Mouse (Mus musculus) forebrain, embryonic 14.5 days (tissue): ENCODE measurements at regions not wholly inside any gene's neighbourhood (a gene's known extent, or its start where the extent isn't known, plus 50 kb on each side); places are given as distances from the start of the nearest gene placed in this dataset.

Source experiments
- ATAC-seq: fragments of 200-750 bp; cut with Nextera tagmentation; 2 replicates; pipeline ENCODE4 v1.8.0; 2017; ENCODE audit warnings: mild to moderate bottlenecking, moderate library complexity
- DNase-seq: peaks from one replicate; pipeline ENCODE4 v3.0.0-alpha.2; 2015; ENCODE audit warnings: low spot score
- H3K27ac ChIP-seq: fragments of 300-500 bp; sonication (generic); 2 replicates; pipeline ENCODE4 v1.5.1; 2014; ENCODE audit warnings: low read depth, mild to moderate bottlenecking, control low read depth, low read length, moderate library complexity
- H3K27me3 ChIP-seq: fragments of 300-500 bp; sonication (generic); replicated peaks from 2 replicates; pipeline ENCODE4 v1.6.1; 2014; ENCODE audit warnings: low read length, control low read depth, mixed read lengths; ENCODE audit not compliant: control insufficient read depth, insufficient read depth
- H3K36me3 ChIP-seq: fragments of 300-500 bp; sonication (generic); 2 replicates; pipeline ENCODE4 v1.6.1; 2014; ENCODE audit warnings: low read length, control low read depth; ENCODE audit not compliant: control insufficient read depth, insufficient read depth
- H3K4me1 ChIP-seq: fragments of 300-500 bp; sonication (generic); 2 replicates; pipeline ENCODE4 v1.6.1; 2014; ENCODE audit warnings: antibody characterized with exemption, low read length, control low read depth; ENCODE audit not compliant: control insufficient read depth, insufficient read depth
- H3K4me2 ChIP-seq: fragments of 300-500 bp; sonication (generic); 2 replicates; pipeline ENCODE4 v1.6.1; 2014; ENCODE audit warnings: mild to moderate bottlenecking, control low read depth, low read length
- H3K4me3 ChIP-seq: fragments of 300-500 bp; sonication (generic); 2 replicates; pipeline ENCODE4 v1.5.1; 2014; ENCODE audit warnings: low read depth, low read length, control low read depth
- H3K9ac ChIP-seq: fragments of 300-500 bp; sonication (generic); 2 replicates; pipeline ENCODE4 v1.6.1; 2014; ENCODE audit warnings: mild to moderate bottlenecking, low read length, control low read depth, moderate library complexity
- H3K9me3 ChIP-seq: fragments of 300-500 bp; sonication (generic); replicated peaks from 2 replicates; pipeline ENCODE4 v1.6.1; 2016; ENCODE audit warnings: low read length, control low read depth, mixed read lengths; ENCODE audit not compliant: control insufficient read depth
- WGBS: fragments of 180-500 bp; shearing (Covaris S2); extraction: QIAGEN DNeasy Blood & Tissue Kit; methylation state at CpG from one replicate; pipeline ENCODE4 v1.1.7; 2014; 5-methylcytosine and 5-hydroxymethylcytosine counted together

GRCm38 (mm10) chr17:4673271-4673670 is 320.9 kb upstream of the Arid1b start:
- WGBS = 71% methylated on average over 2 of the region's 2 CpGs
- no peak overlapping the region for H3K27ac ChIP-seq
- ATAC-seq = no peak

GRCm38 (mm10) chr17:4706421-4706820 is 287.7 kb upstream of the Arid1b start:
- no peak overlapping the region for H3K9ac ChIP-seq
- H3K27ac ChIP-seq = no peak overlapping the region

More at GRCm38 (mm10) chr17:4673271-4673670, 320.9 kb upstream of the Arid1b start:
- DNase-seq = no peak
- Histone ChIP-seq H3K4me3 (no peak overlapping the region), H3K27me3 (no peaks in the 10 kb centered on the region), H3K9ac (no peak overlapping the region), H3K9me3 (no peaks in the 10 kb centered on the region), H3K4me1 (no peaks in the 10 kb centered on the region), H3K36me3 (no peaks in the 10 kb centered on the region), H3K4me2 (no peak overlapping the region)

GRCm38 (mm10) chr17:4721061-4721460 is 273.1 kb upstream of the Arid1b start:
- Histone ChIP-seq H3K4me2 (no peak overlapping the region), H3K4me3 (no peak overlapping the region), H3K27ac (no peak overlapping the region), H3K9ac (no peak overlapping the region), H3K4me1 (no peaks in the 10 kb centered on the region), H3K9me3 (no peaks in the 10 kb centered on the region), H3K27me3 (no peaks in the 10 kb centered on the region), H3K36me3 (no peaks in the 10 kb centered on the region)
- ATAC-seq = no peak
- WGBS = 94% methylated on average over 4 of the region's 4 CpGs
- no peak for DNase-seq

More at GRCm38 (mm10) chr17:4706421-4706820, 287.7 kb upstream of the Arid1b start:
- Histone ChIP-seq H3K9me3 (no peaks in the 10 kb centered on the region), H3K4me2 (no peak overlapping the region), H3K4me1 (no peaks in the 10 kb centered on the region), H3K27me3 (no peaks in the 10 kb centered on the region), H3K36me3 (no peaks in the 10 kb centered on the region), H3K4me3 (no peak overlapping the region)
- ATAC-seq (no peak), DNase-seq (no peak)
- WGBS = 94% methylated on average over 1 of the region's 1 CpGs

GRCm38 (mm10) chr17:4724031-4724430 is 270.1 kb upstream of the Arid1b start:
- Histone ChIP-seq H3K4me3 (no peak overlapping the region), H3K4me1 (no peaks in the 10 kb centered on the region), H3K36me3 (no peaks in the 10 kb centered on the region), H3K9ac (no peak overlapping the region), H3K4me2 (no peak overlapping the region), H3K9me3 (no peaks in the 10 kb centered on the region), H3K27me3 (no peaks in the 10 kb centered on the region), H3K27ac (no peak overlapping the region)
- WGBS = 88% methylated on average over 3 of the region's 3 CpGs
- no peak for ATAC-seq
- no peak for DNase-seq

DNA sequence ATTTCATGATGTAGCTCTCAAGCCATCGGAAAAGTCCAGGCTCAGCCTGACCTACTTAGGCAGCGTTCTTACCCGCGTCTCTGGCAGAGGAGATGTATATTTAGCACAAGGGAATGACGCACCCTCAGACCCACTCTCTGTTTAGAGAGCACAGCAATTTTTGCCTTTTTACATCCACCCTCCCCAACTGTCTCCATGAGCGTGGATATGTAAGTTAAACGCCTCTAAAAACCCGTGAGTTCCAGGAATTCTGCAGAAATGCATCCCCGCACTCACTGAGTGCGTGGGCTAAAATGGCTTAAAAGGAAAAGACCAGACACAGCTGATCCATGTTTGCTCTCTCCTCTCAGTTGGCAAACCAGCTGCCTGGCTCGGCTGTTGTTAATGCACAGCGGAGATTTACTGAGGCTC is 267.8 kb upstream of the Arid1b start:
- no peak for ATAC-seq
- no peak for DNase-seq

DNA sequence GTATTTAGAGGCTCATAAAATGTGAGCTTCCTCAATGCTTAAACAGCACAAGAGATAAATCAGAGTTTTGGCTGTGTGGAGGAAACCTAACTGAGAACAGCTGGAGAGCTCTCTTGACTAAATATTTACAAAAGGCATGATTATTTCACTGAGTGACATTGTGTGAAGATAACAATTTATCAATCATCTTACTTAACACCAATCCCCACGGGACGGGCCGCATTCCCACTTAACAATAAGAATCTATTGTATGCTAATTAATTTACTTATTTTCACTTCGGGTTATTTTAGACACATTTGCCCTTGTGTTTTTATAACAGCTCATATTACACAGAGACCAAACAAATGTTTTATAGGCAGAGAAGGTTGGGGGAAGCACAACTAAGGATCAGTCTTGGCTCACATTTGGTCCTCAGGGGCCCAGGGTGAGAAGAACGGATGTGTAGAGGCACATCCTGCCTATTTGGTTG is 259.7 kb upstream of the Arid1b start:
- H3K9me3 ChIP-seq = no peaks in the 10 kb centered on the region
- H3K4me1 ChIP-seq = no peaks in the 10 kb centered on the region
- no peak overlapping the region for H3K27ac ChIP-seq
- H3K27me3 ChIP-seq = no peaks in the 10 kb centered on the region
- ATAC-seq = no peak
- WGBS = 87% methylated on average over 5 of the region's 5 CpGs
- no peak for DNase-seq
- H3K4me2 ChIP-seq = no peak overlapping the region
- no peaks in the 10 kb centered on the region for H3K36me3 ChIP-seq
- H3K9ac ChIP-seq = no peak overlapping the region
- H3K4me3 ChIP-seq = no peak overlapping the region

More for the DNA sequence above, 267.8 kb upstream of the Arid1b start:
- H3K4me3 ChIP-seq = no peak overlapping the region
- no peak overlapping the region for H3K9ac ChIP-seq
- H3K27me3 ChIP-seq = no peaks in the 10 kb centered on the region
- 84% methylated on average over 12 of the region's 12 CpGs for WGBS
- H3K36me3 ChIP-seq = no peaks in the 10 kb centered on the region
- no peaks in the 10 kb centered on the region for H3K4me1 ChIP-seq
- no peak overlapping the region for H3K4me2 ChIP-seq
- no peaks in the 10 kb centered on the region for H3K9me3 ChIP-seq
- H3K27ac ChIP-seq = no peak overlapping the region

DNA sequence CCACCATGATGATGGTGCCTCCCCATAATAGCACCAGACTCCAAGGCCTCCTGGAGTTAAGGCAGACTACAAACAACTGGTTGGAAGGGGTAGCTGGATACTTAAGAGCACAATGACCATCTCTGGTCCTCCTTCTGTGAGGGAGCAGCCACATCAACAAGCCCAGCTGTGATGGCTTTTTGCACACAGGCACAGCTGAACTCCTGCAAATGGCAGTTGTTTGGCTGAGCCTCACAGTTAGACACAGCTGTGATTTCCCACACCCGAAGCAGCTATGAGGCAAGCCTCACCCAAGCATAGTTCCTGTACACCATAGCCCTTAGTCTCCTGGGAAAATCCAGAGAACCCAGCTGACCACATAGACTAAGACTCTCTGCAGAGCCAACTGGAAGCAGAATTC is 258.9 kb upstream of the Arid1b start:
- Histone ChIP-seq H3K9ac (no peak overlapping the region), H3K4me2 (no peak overlapping the region), H3K4me1 (no peaks in the 10 kb centered on the region), H3K27me3 (no peaks in the 10 kb centered on the region), H3K36me3 (no peaks in the 10 kb centered on the region), H3K4me3 (no peak overlapping the region), H3K27ac (no peak overlapping the region), H3K9me3 (no peaks in the 10 kb centered on the region)
- ATAC-seq = no peak
- no peak for DNase-seq
- 81% methylated on average over 1 of the region's 1 CpGs for WGBS

DNA sequence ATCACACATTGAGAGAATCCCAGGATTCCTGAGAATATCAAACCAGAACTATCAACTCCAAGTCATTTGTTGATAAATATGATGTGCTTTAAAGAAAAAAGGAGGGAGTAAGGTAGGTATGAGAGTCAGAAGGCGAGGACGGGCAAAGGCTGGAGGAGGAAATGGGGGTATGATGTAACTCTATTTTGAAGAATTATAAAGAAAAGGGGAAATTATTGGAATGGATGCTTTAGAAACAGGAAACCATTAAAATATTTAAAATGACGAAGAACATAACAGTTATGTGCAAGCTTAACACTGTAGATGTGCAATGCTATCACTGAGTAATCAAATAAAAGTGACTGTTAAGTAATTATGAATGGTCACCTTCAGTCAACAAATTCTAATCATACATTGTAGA is 257.4 kb upstream of the Arid1b start:
- Histone ChIP-seq H3K9ac (no peak overlapping the region), H3K27me3 (no peaks in the 10 kb centered on the region), H3K9me3 (no peaks in the 10 kb centered on the region), H3K4me3 (no peak overlapping the region), H3K27ac (no peak overlapping the region), H3K36me3 (no peaks in the 10 kb centered on the region), H3K4me1 (no peaks in the 10 kb centered on the region), H3K4me2 (no peak overlapping the region)
- WGBS = 92% methylated on average over 3 of the region's 3 CpGs
- DNase-seq (no peak), ATAC-seq (no peak)

- no peak overlapping the region for H3K9ac ChIP-seq
- no peak overlapping the region for H3K27ac ChIP-seq
- 11% methylated on average over 7 of the region's 7 CpGs for WGBS
- no peak overlapping the region for H3K4me3 ChIP-seq
- H3K4me1 ChIP-seq = no peaks in the 10 kb centered on the region
- H3K4me2 ChIP-seq = no peak overlapping the region
- no peaks in the 10 kb centered on the region for H3K9me3 ChIP-seq
- no peak for DNase-seq
- no peaks in the 10 kb centered on the region for H3K27me3 ChIP-seq
- no peaks in the 10 kb centered on the region for H3K36me3 ChIP-seq
- ATAC-seq = no peak
Observed at GRCm38 (mm10) chr17:4738717-4739485, 255.2 kb upstream of the Arid1b start.
